Mouse (Mus musculus): ENCODE measurements at regions not wholly inside any gene's neighbourhood (a gene's known extent, or its start where the extent isn't known, plus 50 kb on each side); places are given as distances from the start of the nearest gene placed in this dataset.

GRCm38 (mm10) chr1:189473071-189473470, 71.0 kb upstream of the Kcnk2 start:
- no peak for DNase-seq (ENCODE audit: low read depth)

GRCm38 (mm10) chr1:189458421-189458820, 56.3 kb upstream of the Kcnk2 start:
- no peak for DNase-seq (ENCODE audit: low read depth)

All from c-Kit-positive CD71-negative TER-119-negative erythroid progenitor cells, embryonic 14.5 days (primary cell).